Mouse (Mus musculus) MEL (cell line): Measurements from ENCODE around the gene A430005L14Rik. TPM values are rescaled to one million over a fixed set of nuclear protein-coding genes. Genes with fewer than 3 reads are reported as not detected.

Experiments
- DNase-seq: peaks from one replicate; pipeline ENCODE4 v3.0.0; 2011; ENCODE audit warnings: low read depth, low spot score
- H3K27ac ChIP-seq: 2 replicates; pipeline ENCODE4 v1.5.1; 2012; ENCODE audit warnings: low read depth, mild to moderate bottlenecking, control low read depth, low read length, moderate library complexity; ENCODE audit not compliant: control insufficient read depth
- H3K27me3 ChIP-seq, 2 experiments: fragments of 150-350 bp in 1 of 2; sonication (generic) in 1 of 2; 2 replicates each; pipeline ENCODE4 v1.6.1; 2012; ENCODE audit warnings: low read length in 2 of 2, mild to moderate bottlenecking in 2 of 2, improper control_type of control experiment in 1 of 2, moderate library complexity in 1 of 2; ENCODE audit not compliant: insufficient read depth in 2 of 2, control insufficient read depth in 1 of 2
- H3K36me3 ChIP-seq, 2 experiments: 2 replicates each; pipeline ENCODE4 v1.6.1; 2012 to 2014; ENCODE audit warnings: low read length in 2 of 2, improper control_type of control experiment in 1 of 2, inconsistent platforms in 1 of 2, mild to moderate bottlenecking in 1 of 2; ENCODE audit not compliant: insufficient read depth in 2 of 2, control insufficient read depth in 1 of 2
- H3K4me1 ChIP-seq, 2 experiments: fragments of 150-350 bp in 1 of 2; sonication (generic) in 1 of 2; 2 replicates each; pipeline ENCODE4 v1.6.1; 2012; ENCODE audit warnings: low read length in 2 of 2, improper control_type of control experiment in 1 of 2, mild to moderate bottlenecking in 1 of 2; ENCODE audit not compliant: insufficient read depth in 2 of 2, control insufficient read depth in 1 of 2
- H3K4me3 ChIP-seq, 2 experiments: fragments of 150-350 bp in 1 of 2; sonication (generic) in 1 of 2; 2 replicates each; pipeline ENCODE4 v1.5.1; 2012; ENCODE audit warnings: low read depth in 2 of 2, low read length in 2 of 2, mild to moderate bottlenecking in 2 of 2, moderate library complexity in 2 of 2, control low read depth in 1 of 2, improper control_type of control experiment in 1 of 2; ENCODE audit not compliant: control insufficient read depth in 1 of 2, insufficient read depth in 1 of 2
- H3K79me2 ChIP-seq: 2 replicates; pipeline ENCODE4 v1.6.1; 2012; ENCODE audit warnings: mild to moderate bottlenecking, low read length, moderate library complexity; ENCODE audit not compliant: control insufficient read depth, poor library complexity, insufficient read depth
- H3K9ac ChIP-seq: 2 replicates; pipeline ENCODE4 v1.6.1; 2012; ENCODE audit warnings: low read depth, mild to moderate bottlenecking, control low read depth, low read length, moderate library complexity; ENCODE audit not compliant: control insufficient read depth, poor library complexity, severe bottlenecking
- H3K9me3 ChIP-seq: fragments of 150-350 bp; sonication (generic); replicated peaks from 2 replicates; pipeline ENCODE4 v1.6.1; 2012; ENCODE audit warnings: mild to moderate bottlenecking, low read length, improper control_type of control experiment, moderate library complexity; ENCODE audit not compliant: insufficient read depth
- CHD2 ChIP-seq: IDR thresholded peaks from 2 replicates; pipeline ENCODE4 v1.6.1; 2011; ENCODE audit warnings: low read length, improper control_type of control experiment
- CTCF ChIP-seq, 3 experiments: IDR thresholded peaks in 2 of 3; conservative IDR thresholded peaks in 1 of 3; 2 replicates each; pipeline ENCODE4 v1.5.1; 2011 to 2012; ENCODE audit warnings: low read length in 3 of 3, low read depth in 2 of 3, mild to moderate bottlenecking in 2 of 3, improper control_type of control experiment in 1 of 3, inconsistent platforms in 1 of 3, mixed read lengths in 1 of 3, moderate library complexity in 1 of 3; ENCODE audit not compliant: control insufficient read depth in 1 of 3, insufficient read depth in 1 of 3, poor library complexity in 1 of 3, severe bottlenecking in 1 of 3
- E2F4 ChIP-seq: IDR thresholded peaks from 2 replicates; pipeline ENCODE4 v1.6.1; 2011; ENCODE audit warnings: low read depth, low read length, improper control_type of control experiment, borderline replicate concordance
- ELF1 ChIP-seq: IDR thresholded peaks from 2 replicates; pipeline ENCODE4 v1.6.1; 2014; ENCODE audit warnings: low read depth, mild to moderate bottlenecking, inconsistent platforms, low read length, improper control_type of control experiment, moderate library complexity
- GABPA ChIP-seq: IDR thresholded peaks from 2 replicates; pipeline ENCODE4 v1.6.1; 2012; ENCODE audit warnings: low read depth, mild to moderate bottlenecking, inconsistent platforms, low read length, improper control_type of control experiment, moderate library complexity
- HCFC1 ChIP-seq: IDR thresholded peaks from 2 replicates; pipeline ENCODE4 v1.6.1; 2012; ENCODE audit warnings: low read depth, mild to moderate bottlenecking, inconsistent platforms, low read length, improper control_type of control experiment, moderate library complexity
- JUND ChIP-seq: IDR thresholded peaks from 2 replicates; pipeline ENCODE4 v1.6.1; 2011; ENCODE audit warnings: low read depth, mild to moderate bottlenecking, improper control_type of control experiment, low read length
- KAT2A ChIP-seq: conservative IDR thresholded peaks from 2 replicates; pipeline ENCODE4 v1.6.1; 2012; ENCODE audit warnings: low read depth, low read length, improper control_type of control experiment, inconsistent platforms
- MAFK ChIP-seq: IDR thresholded peaks from 2 replicates; pipeline ENCODE4 v1.6.1; 2011; ENCODE audit warnings: low read depth, mild to moderate bottlenecking, low read length, improper control_type of control experiment, borderline replicate concordance
- MXI1 ChIP-seq: IDR thresholded peaks from 2 replicates; pipeline ENCODE4 v1.6.1; 2011; ENCODE audit warnings: mild to moderate bottlenecking, low read depth, low read length, improper control_type of control experiment
- MYC ChIP-seq: IDR thresholded peaks from 2 replicates; pipeline ENCODE4 v1.6.1; 2011; ENCODE audit warnings: low read depth, mild to moderate bottlenecking, low read length, improper control_type of control experiment, moderate library complexity
- POLR2AphosphoS2 ChIP-seq: IDR thresholded peaks from 2 replicates; pipeline ENCODE4 v1.6.1; 2011; ENCODE audit warnings: low read length, improper control_type of control experiment
- POLR2AphosphoS5 ChIP-seq: IDR thresholded peaks from 2 replicates; pipeline ENCODE4 v1.6.1; 2012; ENCODE audit warnings: low read depth, borderline replicate concordance, mild to moderate bottlenecking, inconsistent platforms, low read length, moderate library complexity, mixed read lengths
- SIN3A ChIP-seq: IDR thresholded peaks from 2 replicates; pipeline ENCODE4 v1.6.1; 2012; ENCODE audit warnings: low read length, improper control_type of control experiment, inconsistent platforms
- TCF12 ChIP-seq: IDR thresholded peaks from 2 replicates; pipeline ENCODE4 v1.6.1; 2014; ENCODE audit warnings: low read depth, mild to moderate bottlenecking, inconsistent platforms, low read length, improper control_type of control experiment, moderate library complexity
- UBTF ChIP-seq: IDR thresholded peaks from 2 replicates; pipeline ENCODE4 v1.6.1; 2012; ENCODE audit warnings: low read depth, mild to moderate bottlenecking, inconsistent platforms, low read length, improper control_type of control experiment, moderate library complexity, borderline replicate concordance; ENCODE audit not compliant: insufficient read depth
- USF2 ChIP-seq, 2 experiments: IDR thresholded peaks; 2 replicates each; pipeline ENCODE4 v1.6.1; 2011 to 2012; ENCODE audit warnings: improper control_type of control experiment in 2 of 2, low read length in 2 of 2, borderline replicate concordance in 1 of 2, inconsistent platforms in 1 of 2, low read depth in 1 of 2, mild to moderate bottlenecking in 1 of 2; ENCODE audit not compliant: insufficient read depth in 1 of 2
- ZC3H11A ChIP-seq: IDR thresholded peaks from 2 replicates; pipeline ENCODE4 v1.6.1; 2012; ENCODE audit warnings: low read depth, mild to moderate bottlenecking, inconsistent platforms, low read length, improper control_type of control experiment
- ZNF384 ChIP-seq: IDR thresholded peaks from 2 replicates; pipeline ENCODE4 v1.6.1; 2012; ENCODE audit warnings: low read depth, mild to moderate bottlenecking, inconsistent platforms, low read length, improper control_type of control experiment
- polyA plus RNA-seq, 2 experiments: library from polyadenylated mRNA; stranded (reverse) in 1 of 2; unstranded in 1 of 2; fragments of >175 nt in 1 of 2; fragments of >200 nt in 1 of 2; gene quantifications; 2 replicates each; pipeline versions ENCODE4 v1.2.1 to v1.2.4; 2012; ENCODE audit warnings: low replicate concordance in 2 of 2, low read depth in 1 of 2; ENCODE audit not compliant: insufficient read length in 2 of 2, insufficient read depth in 1 of 2, missing spikeins in 1 of 2
- total RNA-seq: library from RNA; depleted of rRNA; stranded (reverse); fragments of 300-350 nt; gene quantifications from 2 replicates; pipeline ENCODE4 v1.2.3, GENCODE M21; 2012

A430005L14Rik gene
- total and polyA plus RNA-seq, 3 experiments: 48.0 to 72.8 TPM; not detected in 1

DNA sequence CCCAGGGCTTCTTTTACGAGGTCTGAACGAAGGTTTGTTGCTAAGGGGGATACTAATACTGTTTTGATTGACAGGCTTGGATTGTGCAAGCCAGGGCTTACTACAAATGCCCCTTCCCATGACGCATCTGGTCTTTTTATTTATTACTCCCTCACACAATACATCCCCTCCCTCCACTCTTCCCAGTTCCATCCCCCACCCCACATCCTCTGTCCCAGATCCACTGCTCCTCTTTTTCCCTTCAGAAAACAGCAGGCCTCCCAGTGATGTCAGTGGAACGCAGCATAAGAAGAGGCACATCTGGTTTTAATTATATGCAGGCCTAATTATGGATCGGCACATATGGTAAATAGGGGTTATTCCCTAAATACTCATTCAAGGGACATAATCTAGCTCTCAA, 5.3 kb upstream of the A430005L14Rik start:
- Histone ChIP-seq H3K9me3 (no peaks in the 10 kb centered on the region), H3K9ac (no peak overlapping the region), H3K4me1 (peaks cover 3 to 13% of the 10 kb centered on the region in 2 experiments; a peak in 3 of 4 replicates), H3K36me3 (peaks cover 0 to 6% of the 10 kb centered on the region in 2 experiments; a peak in 2 of 4 replicates), H3K4me3 (no peak overlapping the region), H3K27me3 (no peaks in the 10 kb centered on the region), H3K79me2 (peaks cover under 1% of the 10 kb centered on the region; the same call in 1 of the 2 replicates), H3K27ac (no peak overlapping the region)
- DNase-seq: no peak
- TF ChIP-seq KAT2A (no peak), CHD2 (no peak), ZC3H11A (no peak), POLR2AphosphoS2 (no peak), USF2 (IDR thresholded peaks at IDR 0.05; ENCODE audit: borderline replicate concordance in 1 of 2, insufficient read depth in 1 of 2, low read depth in 1 of 2, low read length in 2 of 2) (no peak), MAFK (no peak), JUND (no peak), E2F4 (no peak), MXI1 (no peak), CTCF (IDR thresholded peaks at IDR 0.05 in 2 of 3, conservative IDR thresholded peaks at IDR 0.05 in 1 of 3; ENCODE audit: control insufficient read depth in 1 of 3, insufficient read depth in 1 of 3, low read depth in 2 of 3, low read length in 3 of 3, poor library complexity in 1 of 3, severe bottlenecking in 1 of 3) (no peak), SIN3A (no peak), UBTF (no peak), GABPA (no peak), MYC (no peak), ELF1 (no peak), ZNF384 (no peak), TCF12 (no peak), POLR2AphosphoS5 (no peak)

DNA sequence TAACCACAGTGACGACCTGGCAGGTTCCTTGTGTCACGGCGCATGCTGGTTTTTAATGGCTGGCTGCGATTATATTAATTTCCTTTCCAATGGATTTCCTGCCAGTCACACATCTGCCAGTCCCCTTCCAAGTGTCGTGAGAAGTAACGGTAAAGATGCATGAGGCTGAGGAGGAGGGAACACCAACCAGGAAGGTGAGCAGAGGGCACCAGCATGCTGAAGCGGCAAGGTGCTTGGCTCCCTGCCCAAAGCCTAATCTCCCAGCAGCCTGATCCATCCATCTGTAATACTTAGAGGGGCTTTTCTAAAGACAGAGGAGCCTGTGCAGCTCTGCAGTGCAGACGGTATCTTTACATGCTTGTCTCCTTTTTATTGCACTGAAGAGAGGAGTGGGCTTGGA, 1.4 kb upstream of the A430005L14Rik start:
- TF ChIP-seq HCFC1: peak; percentile 37; the same call in 1 of the 2 replicates
- no peak for TF ChIP-seq SIN3A
- Histone ChIP-seq H3K27me3 (no peaks in the 10 kb centered on the region), H3K4me1 (peaks cover 3 to 19% of the 10 kb centered on the region in 2 experiments; a peak in 3 of 4 replicates), H3K4me3 (peak overlapping the region in 1 of 2 experiments; percentile 3; a peak in 1 of 4 replicates), H3K79me2 (peaks cover 10% of the 10 kb centered on the region; the same call in 1 of the 2 replicates), H3K9me3 (no peaks in the 10 kb centered on the region), H3K9ac (peak overlapping the region; percentile 97), H3K27ac (peak overlapping the region; percentile 98), H3K36me3 (peaks cover 0 to 11% of the 10 kb centered on the region in 2 experiments; a peak in 2 of 4 replicates)
- DNase-seq: peak; percentile 55
